Mouse (Mus musculus): ENCODE results near the gene Tspan32. TPM values are rescaled to one million over a fixed set of nuclear protein-coding genes. Genes with fewer than 3 reads are reported as not detected.

The Tspan32 gene
- polyA plus RNA-seq (2012; rRNA removed) = 0.10 and 0.17 TPM in 2 replicates

GRCm38 (mm10) chr7:143004727-143005343 lies at the start of gene Tspan32:
Gene Tspan32, plus strand, starts transcription at chr7:143005046.
- TF ChIP-seq CTCF (IDR thresholded peaks at IDR 0.05; ENCODE audit: control insufficient read depth, insufficient read depth, insufficient replicate concordance, low read depth, low read length) = no peak
- no peak for TF ChIP-seq POLR2A (IDR thresholded peaks at IDR 0.05; ENCODE audit: control insufficient read depth, low read depth, low read length)
- H3K36me3 ChIP-seq (ENCODE audit: control insufficient read depth, insufficient read depth, low read length) = no peaks in the 10 kb centered on the region
- no peak within 1 kb of the TSS for H3K4me3 ChIP-seq (ENCODE audit: control insufficient read depth, low read depth, low read length)
- H3K27me3 ChIP-seq (ENCODE audit: control insufficient read depth, insufficient read depth, low read length) = no peaks in the 10 kb centered on the region
- H3K4me1 ChIP-seq (ENCODE audit: control insufficient read depth, insufficient read depth, low read length) = peaks cover 10% of the 10 kb centered on the region
- no peak within 1 kb of the TSS for H3K27ac ChIP-seq (ENCODE audit: control insufficient read depth, insufficient read depth, low read depth, low read length)

DNA sequence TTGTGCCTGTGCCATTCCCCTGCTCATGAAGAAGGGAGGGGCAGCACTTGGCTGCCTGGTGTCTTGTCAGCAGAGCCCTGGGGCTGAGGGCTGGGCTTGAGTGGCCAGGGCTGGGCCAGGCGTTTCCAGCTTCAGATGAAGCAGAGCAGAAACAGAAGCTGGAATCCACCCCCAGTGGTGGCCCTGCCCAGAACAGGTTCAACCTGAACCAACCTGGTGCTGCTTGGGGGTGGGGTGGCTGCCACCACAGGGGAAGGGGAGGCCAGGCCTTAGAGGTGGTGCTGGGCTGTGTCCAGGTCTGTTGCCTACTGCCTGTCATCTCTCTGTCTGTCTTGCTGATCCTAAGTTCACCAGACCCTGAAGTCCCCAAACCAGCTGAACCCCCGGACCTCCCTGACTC lies 48.8 kb upstream of the Tspan32 start:
- Histone ChIP-seq H3K27ac (ENCODE audit: control insufficient read depth, insufficient read depth, low read depth, low read length) (no peak overlapping the region), H3K27me3 (ENCODE audit: control insufficient read depth, insufficient read depth, low read length) (no peaks in the 10 kb centered on the region), H3K4me1 (ENCODE audit: control insufficient read depth, insufficient read depth, low read length) (no peaks in the 10 kb centered on the region), H3K4me3 (ENCODE audit: control insufficient read depth, low read depth, low read length) (no peak overlapping the region), H3K36me3 (ENCODE audit: control insufficient read depth, insufficient read depth, low read length) (no peaks in the 10 kb centered on the region)
- TF ChIP-seq CTCF (IDR thresholded peaks at IDR 0.05; ENCODE audit: control insufficient read depth, insufficient read depth, insufficient replicate concordance, low read depth, low read length) (no peak), POLR2A (IDR thresholded peaks at IDR 0.05; ENCODE audit: control insufficient read depth, low read depth, low read length) (no peak)

- Histone ChIP-seq H3K27ac (ENCODE audit: control insufficient read depth, insufficient read depth, low read depth, low read length) (no peak overlapping the region), H3K4me3 (ENCODE audit: control insufficient read depth, low read depth, low read length) (no peak overlapping the region), H3K27me3 (ENCODE audit: control insufficient read depth, insufficient read depth, low read length) (no peaks in the 10 kb centered on the region), H3K36me3 (ENCODE audit: control insufficient read depth, insufficient read depth, low read length) (no peaks in the 10 kb centered on the region), H3K4me1 (ENCODE audit: control insufficient read depth, insufficient read depth, low read length) (no peaks in the 10 kb centered on the region)
- no peak for TF ChIP-seq CTCF (IDR thresholded peaks at IDR 0.05; ENCODE audit: control insufficient read depth, insufficient read depth, insufficient replicate concordance, low read depth, low read length)
- no peak for TF ChIP-seq POLR2A (IDR thresholded peaks at IDR 0.05; ENCODE audit: control insufficient read depth, low read depth, low read length)
These were observed 46.0 kb upstream of the Tspan32 start for GRCm38 (mm10) chr7:142958817-142959216.

- Histone ChIP-seq H3K27me3 (ENCODE audit: control insufficient read depth, insufficient read depth, low read length) (no peaks in the 10 kb centered on the region), H3K27ac (ENCODE audit: control insufficient read depth, insufficient read depth, low read depth, low read length) (no peak overlapping the region)
- TF ChIP-seq POLR2A (IDR thresholded peaks at IDR 0.05; ENCODE audit: control insufficient read depth, low read depth, low read length) (no peak), CTCF (IDR thresholded peaks at IDR 0.05; ENCODE audit: control insufficient read depth, insufficient read depth, insufficient replicate concordance, low read depth, low read length) (no peak)
These were observed 45.1 kb upstream of the Tspan32 start for GRCm38 (mm10) chr7:142959752-142960151.

GRCm38 (mm10) chr7:142967414-142967883 lies 37.4 kb upstream of the Tspan32 start:
- Histone ChIP-seq H3K36me3 (ENCODE audit: control insufficient read depth, insufficient read depth, low read length) (no peaks in the 10 kb centered on the region), H3K27me3 (ENCODE audit: control insufficient read depth, insufficient read depth, low read length) (no peaks in the 10 kb centered on the region), H3K27ac (ENCODE audit: control insufficient read depth, insufficient read depth, low read depth, low read length) (no peak overlapping the region)

More at GRCm38 (mm10) chr7:142959752-142960151, 45.1 kb upstream of the Tspan32 start:
- Histone ChIP-seq H3K36me3 (ENCODE audit: control insufficient read depth, insufficient read depth, low read length) (no peaks in the 10 kb centered on the region), H3K4me1 (ENCODE audit: control insufficient read depth, insufficient read depth, low read length) (no peaks in the 10 kb centered on the region), H3K4me3 (ENCODE audit: control insufficient read depth, low read depth, low read length) (no peak overlapping the region)

GRCm38 (mm10) chr7:142967884-142968808 lies 36.7 kb upstream of the Tspan32 start:
- no peaks in the 10 kb centered on the region for H3K27me3 ChIP-seq (ENCODE audit: control insufficient read depth, insufficient read depth, low read length)
- no peak for TF ChIP-seq POLR2A (IDR thresholded peaks at IDR 0.05; ENCODE audit: control insufficient read depth, low read depth, low read length)
- TF ChIP-seq CTCF (IDR thresholded peaks at IDR 0.05; ENCODE audit: control insufficient read depth, insufficient read depth, insufficient replicate concordance, low read depth, low read length) = no peak
- H3K27ac ChIP-seq (ENCODE audit: control insufficient read depth, insufficient read depth, low read depth, low read length) = no peak overlapping the region

More at GRCm38 (mm10) chr7:142967414-142967883, 37.4 kb upstream of the Tspan32 start:
- Histone ChIP-seq H3K4me3 (ENCODE audit: control insufficient read depth, low read depth, low read length) (peak overlapping the region; percentile 12; the same call in 1 of the 2 replicates), H3K4me1 (ENCODE audit: control insufficient read depth, insufficient read depth, low read length) (peaks cover 14% of the 10 kb centered on the region)
- TF ChIP-seq POLR2A (IDR thresholded peaks at IDR 0.05; ENCODE audit: control insufficient read depth, low read depth, low read length) (no peak), CTCF (IDR thresholded peaks at IDR 0.05; ENCODE audit: control insufficient read depth, insufficient read depth, insufficient replicate concordance, low read depth, low read length) (no peak)

More at GRCm38 (mm10) chr7:142967884-142968808, 36.7 kb upstream of the Tspan32 start:
- Histone ChIP-seq H3K36me3 (ENCODE audit: control insufficient read depth, insufficient read depth, low read length) (no peaks in the 10 kb centered on the region), H3K4me3 (ENCODE audit: control insufficient read depth, low read depth, low read length) (peak overlapping the region; percentile 12), H3K4me1 (ENCODE audit: control insufficient read depth, insufficient read depth, low read length) (peaks cover 14% of the 10 kb centered on the region)

Data from testis, adult 2 months (tissue).